Comparison of ENCODE assay signal across 8 mouse cellular contexts in genomic region chr3:57204066-57204723, GRCm38 (mm10).
DNase-seq lines count a peak whose midpoint lies in the region; ATAC-seq lines count a peak whose summit lies in the region.

No protein-coding gene starts in this region.

- H3K4me1 ChIP-seq in forebrain, embryonic 13.5 days: no peaks in the 10 kb centered on the region
- no peaks in the 10 kb centered on the region for H3K4me1 ChIP-seq in forebrain, embryonic 11.5 days (replicated peaks; ENCODE audit: control insufficient read depth, insufficient read depth, low read length)
- no peaks in the 10 kb centered on the region; the same call in 1 of the 2 replicates for H3K4me1 ChIP-seq in midbrain, embryonic 15.5 days

- 24% methylated on average over 3 of the region's 3 CpGs for WGBS in forebrain, embryonic 13.5 days
- 34% methylated on average over 3 of the region's 3 CpGs for WGBS in forebrain, embryonic 11.5 days
- WGBS in midbrain, embryonic 15.5 days: 26% methylated on average over 3 of the region's 3 CpGs

- peak; percentile 61 for ATAC-seq in forebrain, embryonic 13.5 days
- no peak for ATAC-seq in forebrain, embryonic 11.5 days (replicated peaks; ENCODE audit: low FRiP score)
- peak; percentile 83 for ATAC-seq in midbrain, embryonic 15.5 days (replicated peaks)
- no peak for ATAC-seq in erythroblast, adult 5-6 weeks (replicated peaks; ENCODE audit: low FRiP score, poor library complexity, severe bottlenecking)

- no peaks in the 10 kb centered on the region for H3K27me3 ChIP-seq in forebrain, embryonic 13.5 days
- H3K27me3 ChIP-seq in forebrain, embryonic 11.5 days (ENCODE audit: control insufficient read depth, insufficient read depth, low read length): no peaks in the 10 kb centered on the region
- H3K27me3 ChIP-seq in midbrain, embryonic 15.5 days (replicated peaks): no peaks in the 10 kb centered on the region

- H3K9me3 ChIP-seq in forebrain, embryonic 13.5 days (replicated peaks): no peaks in the 10 kb centered on the region
- H3K9me3 ChIP-seq in forebrain, embryonic 11.5 days (ENCODE audit: control insufficient read depth, low read length): no peaks in the 10 kb centered on the region
- H3K9me3 ChIP-seq in midbrain, embryonic 15.5 days: no peaks in the 10 kb centered on the region

- DNase-seq in forebrain, embryonic 11.5 days (ENCODE audit: low spot score): no peak
- DNase-seq in 416B (ENCODE audit: low read depth): peak; percentile 78
- DNase-seq in cerebellum, adult 11 months: peak; percentile 27
- DNase-seq in frontal cortex, adult 2 months (ENCODE audit: extremely low spot score in 1 of 2, low spot score in 1 of 2): peak; percentile 8 to 87
- DNase-seq in layer of hippocampus, adult 9-11 months: peak; percentile 38

- no peak overlapping the region for H3K9ac ChIP-seq in forebrain, embryonic 13.5 days
- no peak overlapping the region for H3K9ac ChIP-seq in forebrain, embryonic 11.5 days (ENCODE audit: low read length)
- H3K9ac ChIP-seq in midbrain, embryonic 15.5 days: no peak overlapping the region

- H3K36me3 ChIP-seq in forebrain, embryonic 13.5 days (ENCODE audit: poor library complexity, severe bottlenecking): no peaks in the 10 kb centered on the region
- H3K36me3 ChIP-seq in forebrain, embryonic 11.5 days (ENCODE audit: control insufficient read depth, insufficient read depth, low read length): no peaks in the 10 kb centered on the region
- no peaks in the 10 kb centered on the region for H3K36me3 ChIP-seq in midbrain, embryonic 15.5 days (replicated peaks)

- H3K4me3 ChIP-seq in forebrain, embryonic 13.5 days: no peak overlapping the region
- no peak overlapping the region for H3K4me3 ChIP-seq in forebrain, embryonic 11.5 days (ENCODE audit: low read depth, low read length)
- H3K4me3 ChIP-seq in midbrain, embryonic 15.5 days: no peak overlapping the region

- H3K4me2 ChIP-seq in forebrain, embryonic 13.5 days: no peak overlapping the region
- no peak overlapping the region for H3K4me2 ChIP-seq in forebrain, embryonic 11.5 days (ENCODE audit: low read depth, low read length, severe bottlenecking)
- H3K4me2 ChIP-seq in midbrain, embryonic 15.5 days: no peak overlapping the region

- no peak overlapping the region for H3K27ac ChIP-seq in forebrain, embryonic 13.5 days
- H3K27ac ChIP-seq in forebrain, embryonic 11.5 days (ENCODE audit: low read depth, low read length): no peak overlapping the region
- H3K27ac ChIP-seq in midbrain, embryonic 15.5 days: no peak overlapping the region

Comparison
In these comparisons a context has a peak if more than half of its experiments do, and no peak if none do; other contexts are left out.
1. ATAC-seq: peak in forebrain, embryonic 13.5 days (single experiment) and midbrain, embryonic 15.5 days (single experiment); none in forebrain, embryonic 11.5 days (single experiment) and erythroblast, adult 5-6 weeks (single experiment).